Mouse (Mus musculus) hindbrain, embryonic 11.5 days (tissue): ENCODE measurements at regions not wholly inside any gene's neighbourhood (a gene's known extent, or its start where the extent isn't known, plus 50 kb on each side); places are given as distances from the start of the nearest gene placed in this dataset.
"Not testable (repeated sequence)": the region's sequence is repeated elsewhere in the genome, so short reads cannot be mapped to it uniquely, and the experiment has no call there.

Source experiments
- ATAC-seq: fragments of 200-750 bp; cut with Nextera tagmentation; 2 replicates; pipeline ENCODE4 v1.8.0; 2017; ENCODE audit warnings: mild to moderate bottlenecking, moderate TSS enrichment, moderate library complexity; ENCODE audit not compliant: low FRiP score
- DNase-seq: peaks from one replicate; pipeline ENCODE4 v3.0.0-alpha.2; 2015; ENCODE audit warnings: low spot score
- H3K27ac ChIP-seq: fragments of 300-500 bp; sonication (generic); 2 replicates; pipeline ENCODE4 v1.5.1; 2014; ENCODE audit warnings: mild to moderate bottlenecking, low read depth, low read length
- H3K27me3 ChIP-seq: fragments of 300-500 bp; sonication (generic); 2 replicates; pipeline ENCODE4 v1.6.1; 2014; ENCODE audit warnings: mild to moderate bottlenecking, low read length, moderate library complexity, mixed read lengths; ENCODE audit not compliant: control insufficient read depth, insufficient read depth
- H3K36me3 ChIP-seq: fragments of 300-500 bp; sonication (generic); 2 replicates; pipeline ENCODE4 v1.6.1; 2014; ENCODE audit warnings: mild to moderate bottlenecking, low read length, moderate library complexity, mixed read lengths; ENCODE audit not compliant: control insufficient read depth, insufficient read depth
- H3K4me1 ChIP-seq: fragments of 300-500 bp; sonication (generic); replicated peaks from 2 replicates; pipeline ENCODE4 v1.6.1; 2014; ENCODE audit warnings: low read length, mixed read lengths; ENCODE audit not compliant: control insufficient read depth, insufficient read depth
- H3K4me2 ChIP-seq: fragments of 300-500 bp; sonication (generic); replicated peaks from 2 replicates; pipeline ENCODE4 v1.6.1; 2014; ENCODE audit warnings: mild to moderate bottlenecking, low read depth, low read length
- H3K4me3 ChIP-seq: fragments of 300-500 bp; sonication (generic); 2 replicates; pipeline ENCODE4 v1.5.1; 2014; ENCODE audit warnings: low read depth, low read length
- H3K9ac ChIP-seq: fragments of 300-500 bp; sonication (generic); 2 replicates; pipeline ENCODE4 v1.6.1; 2014; ENCODE audit warnings: low read depth, low read length
- H3K9me3 ChIP-seq: fragments of 300-500 bp; sonication (generic); 2 replicates; pipeline ENCODE4 v1.6.1; 2016; ENCODE audit warnings: low read length; ENCODE audit not compliant: control insufficient read depth
- WGBS: fragments of 180-500 bp; shearing (Covaris S2); extraction: QIAGEN DNeasy Blood & Tissue Kit; methylation state at CpG from one replicate; pipeline ENCODE4 v1.1.7; 2014; 5-methylcytosine and 5-hydroxymethylcytosine counted together

GRCm38 (mm10) chr13:75295818-75296217 lies 206.2 kb downstream of the Pcsk1 start:
- H3K4me3 ChIP-seq, result no peak overlapping the region
- H3K36me3 ChIP-seq, result no peaks in the 10 kb centered on the region
- 90% methylated on average over 4 of the region's 4 CpGs for WGBS
- no peaks in the 10 kb centered on the region for H3K27me3 ChIP-seq
- H3K27ac ChIP-seq, result no peak overlapping the region
- no peaks in the 10 kb centered on the region for H3K4me1 ChIP-seq
- no peak overlapping the region for H3K9ac ChIP-seq
- no peaks in the 10 kb centered on the region for H3K9me3 ChIP-seq
- ATAC-seq (no peak), DNase-seq (no peak)
- no peak overlapping the region for H3K4me2 ChIP-seq

GRCm38 (mm10) chr13:75319780-75320179 lies 230.2 kb downstream of the Pcsk1 start:
- H3K4me1 ChIP-seq, result no peaks in the 10 kb centered on the region
- H3K4me3 ChIP-seq, result no peak overlapping the region
- ATAC-seq (no peak), DNase-seq (no peak)
- H3K9me3 ChIP-seq, result no peaks in the 10 kb centered on the region
- H3K36me3 ChIP-seq, result no peaks in the 10 kb centered on the region
- no peak overlapping the region for H3K4me2 ChIP-seq
- no peak overlapping the region for H3K9ac ChIP-seq
- no peak overlapping the region for H3K27ac ChIP-seq
- H3K27me3 ChIP-seq, result no peaks in the 10 kb centered on the region

- H3K4me2 ChIP-seq, result no peak overlapping the region
- no peaks in the 10 kb centered on the region for H3K4me1 ChIP-seq
- H3K4me3 ChIP-seq, result no peak overlapping the region
- DNase-seq (no peak), ATAC-seq (no peak)
- no peak overlapping the region for H3K27ac ChIP-seq
- H3K27me3 ChIP-seq, result no peaks in the 10 kb centered on the region
- WGBS, result 75% methylated on average over 1 of the region's 1 CpGs
- H3K9me3 ChIP-seq, result no peaks in the 10 kb centered on the region
- H3K36me3 ChIP-seq, result no peaks in the 10 kb centered on the region
- no peak overlapping the region for H3K9ac ChIP-seq
Measured at GRCm38 (mm10) chr13:75320239-75320638, 230.6 kb downstream of the Pcsk1 start.

GRCm38 (mm10) chr13:75337054-75337453 lies 247.4 kb downstream of the Pcsk1 start:
- Histone ChIP-seq H3K4me1 (no peaks in the 10 kb centered on the region), H3K4me2 (no peak overlapping the region), H3K27me3 (no peaks in the 10 kb centered on the region), H3K9ac (no peak overlapping the region), H3K27ac (no peak overlapping the region), H3K36me3 (no peaks in the 10 kb centered on the region), H3K4me3 (no peak overlapping the region), H3K9me3 (no peaks in the 10 kb centered on the region)
- ATAC-seq (no peak), DNase-seq (no peak)
- 91% methylated on average over 5 of the region's 5 CpGs for WGBS

GRCm38 (mm10) chr13:75343422-75343821 lies 253.8 kb downstream of the Pcsk1 start:
- H3K27me3 ChIP-seq, result no peaks in the 10 kb centered on the region
- H3K4me1 ChIP-seq, result no peaks in the 10 kb centered on the region
- WGBS, result 89% methylated on average over 7 of the region's 7 CpGs
- H3K9ac ChIP-seq, result no peak overlapping the region
- H3K4me3 ChIP-seq, result no peak overlapping the region
- H3K4me2 ChIP-seq, result no peak overlapping the region
- H3K9me3 ChIP-seq, result no peaks in the 10 kb centered on the region
- ATAC-seq (no peak), DNase-seq (no peak)
- H3K36me3 ChIP-seq, result no peaks in the 10 kb centered on the region
- H3K27ac ChIP-seq, result no peak overlapping the region

- no peak overlapping the region for H3K27ac ChIP-seq
- no peaks in the 10 kb centered on the region for H3K27me3 ChIP-seq
- 89% methylated on average over 3 of the region's 3 CpGs for WGBS
- H3K4me1 ChIP-seq, result no peaks in the 10 kb centered on the region
- H3K9ac ChIP-seq, result no peak overlapping the region
- H3K9me3 ChIP-seq, result no peaks in the 10 kb centered on the region
- no peaks in the 10 kb centered on the region for H3K36me3 ChIP-seq
- no peak overlapping the region for H3K4me2 ChIP-seq
- DNase-seq (no peak), ATAC-seq (no peak)
- no peak overlapping the region for H3K4me3 ChIP-seq
Measured at GRCm38 (mm10) chr13:75366723-75367426, 277.2 kb downstream of the Pcsk1 start.

GRCm38 (mm10) chr13:75368249-75368800 lies 278.7 kb downstream of the Pcsk1 start:
- 72% methylated on average over 7 of the region's 7 CpGs for WGBS
- H3K4me2 ChIP-seq, result no peak overlapping the region
- H3K9ac ChIP-seq, result no peak overlapping the region
- DNase-seq (no peak), ATAC-seq (no peak)
- H3K27me3 ChIP-seq, result no peaks in the 10 kb centered on the region
- no peaks in the 10 kb centered on the region for H3K4me1 ChIP-seq
- no peak overlapping the region for H3K27ac ChIP-seq
- H3K36me3 ChIP-seq, result no peaks in the 10 kb centered on the region
- H3K9me3 ChIP-seq, result no peaks in the 10 kb centered on the region
- no peak overlapping the region for H3K4me3 ChIP-seq

GRCm38 (mm10) chr13:75377100-75377499 lies 287.5 kb downstream of the Pcsk1 start:
- DNase-seq, H3K27ac ChIP-seq, H3K27me3 ChIP-seq, H3K9me3 ChIP-seq, H3K36me3 ChIP-seq, H3K4me1 ChIP-seq, H3K4me2 ChIP-seq, H3K4me3 ChIP-seq, H3K9ac ChIP-seq, ATAC-seq: not testable (repeated sequence)
- WGBS, result 91% methylated on average over 3 of the region's 3 CpGs

- Histone ChIP-seq H3K4me1 (no peaks in the 10 kb centered on the region), H3K4me3 (no peak overlapping the region), H3K27ac (no peak overlapping the region), H3K9ac (no peak overlapping the region), H3K9me3 (no peaks in the 10 kb centered on the region), H3K4me2 (no peak overlapping the region), H3K36me3 (no peaks in the 10 kb centered on the region), H3K27me3 (no peaks in the 10 kb centered on the region)
- ATAC-seq, result no peak
- no peak for DNase-seq
- WGBS, result 91% methylated on average over 1 of the region's 1 CpGs
Measured at GRCm38 (mm10) chr13:75377717-75378116, 288.1 kb downstream of the Pcsk1 start.
